Mouse (Mus musculus) embryonic facial prominence, embryonic 11.5 days (tissue): Measurements from ENCODE around the gene Dnajc6. TPM values are rescaled to one million over a fixed set of nuclear protein-coding genes. Genes with fewer than 3 reads are reported as not detected.

Source experiments
- ATAC-seq: fragments of 200-750 bp; cut with Nextera tagmentation; replicated peaks from 2 replicates; pipeline ENCODE4 v1.8.0; 2017; ENCODE audit warnings: low read depth; ENCODE audit not compliant: insufficient number of reproducible peaks, low FRiP score, low TSS enrichment
- DNase-seq: peaks from one replicate; pipeline ENCODE4 v3.0.0-alpha.2; 2015; ENCODE audit warnings: low spot score
- H3K27ac ChIP-seq: fragments of 300-500 bp; sonication (generic); replicated peaks from 2 replicates; pipeline ENCODE4 v1.5.1; 2014; ENCODE audit warnings: mild to moderate bottlenecking, low read depth, low read length, control low read depth
- H3K27me3 ChIP-seq: fragments of 300-500 bp; sonication (generic); 2 replicates; pipeline ENCODE4 v1.6.1; 2014; ENCODE audit warnings: mild to moderate bottlenecking, low read length, moderate library complexity, mixed read lengths; ENCODE audit not compliant: control insufficient read depth, insufficient read depth
- H3K36me3 ChIP-seq: fragments of 300-500 bp; sonication (generic); replicated peaks from 2 replicates; pipeline ENCODE4 v1.6.1; 2014; ENCODE audit warnings: low read depth, mild to moderate bottlenecking, low read length, moderate library complexity, mixed read lengths; ENCODE audit not compliant: control insufficient read depth, insufficient read depth
- H3K4me1 ChIP-seq: fragments of 300-500 bp; sonication (generic); 2 replicates; pipeline ENCODE4 v1.6.1; 2014; ENCODE audit warnings: low read length, mixed read lengths; ENCODE audit not compliant: control insufficient read depth, insufficient read depth
- H3K4me2 ChIP-seq: fragments of 300-500 bp; sonication (generic); 2 replicates; pipeline ENCODE4 v1.6.1; 2014; ENCODE audit warnings: low read depth, mild to moderate bottlenecking, control low read depth, low read length, moderate library complexity
- H3K4me3 ChIP-seq: fragments of 300-500 bp; sonication (generic); 2 replicates; pipeline ENCODE4 v1.5.1; 2014; ENCODE audit warnings: low read depth, low read length, control low read depth
- H3K9ac ChIP-seq: fragments of 300-500 bp; sonication (generic); replicated peaks from 2 replicates; pipeline ENCODE4 v1.6.1; 2014; ENCODE audit warnings: mild to moderate bottlenecking, control low read depth, low read length
- H3K9me3 ChIP-seq: fragments of 300-500 bp; sonication (generic); replicated peaks from 2 replicates; pipeline ENCODE4 v1.6.1; 2016; ENCODE audit warnings: mild to moderate bottlenecking, low read length, inconsistent platforms, mixed read lengths; ENCODE audit not compliant: control insufficient read depth
- WGBS: fragments of 180-500 bp; shearing (Covaris S2); extraction: QIAGEN DNeasy Blood & Tissue Kit; methylation state at CpG from one replicate; pipeline ENCODE4 v1.1.7; 2014; 5-methylcytosine and 5-hydroxymethylcytosine counted together
- polyA plus RNA-seq: library from polyadenylated mRNA; unstranded; fragments of >200 nt; fragmentation: Nextera tagmentation; extraction: Ambion mirVana; gene quantifications from 2 replicates; pipeline ENCODE4 v1.2.1, GENCODE M21; 2014

Dnajc6 gene
- polyA plus RNA-seq, 1 experiment from 2014 or later, result 1.9 TPM

DNA sequence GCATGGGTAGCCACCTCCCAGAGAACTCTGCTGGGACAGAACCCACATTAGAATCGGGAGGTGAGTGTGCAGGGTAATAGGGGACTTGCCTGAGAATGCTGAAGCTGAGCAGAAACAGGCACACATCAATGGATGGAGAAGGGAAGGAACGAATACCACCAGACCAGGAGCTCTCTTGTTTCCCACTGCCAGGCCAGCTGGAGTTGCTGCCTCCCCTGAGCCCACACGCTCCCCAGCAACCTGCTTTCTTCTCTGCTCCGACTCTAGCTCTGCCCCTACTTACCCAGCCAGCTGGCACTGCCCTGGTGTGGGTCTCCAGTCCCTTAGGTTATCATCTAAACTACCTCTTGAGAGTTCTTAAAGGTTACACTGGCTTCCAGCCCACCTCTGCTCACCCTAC lies 63.7 kb downstream of the Dnajc6 start:
- WGBS, result 63% methylated on average over 4 of the region's 4 CpGs
- H3K4me2 ChIP-seq, result no peak overlapping the region
- no peak overlapping the region for H3K9ac ChIP-seq
- H3K27ac ChIP-seq, result no peak overlapping the region
- no peaks in the 10 kb centered on the region for H3K9me3 ChIP-seq
- no peak for DNase-seq
- no peaks in the 10 kb centered on the region for H3K27me3 ChIP-seq
- no peaks in the 10 kb centered on the region for H3K36me3 ChIP-seq
- no peak for ATAC-seq
- no peak overlapping the region for H3K4me3 ChIP-seq
- H3K4me1 ChIP-seq, result no peaks in the 10 kb centered on the region

DNA sequence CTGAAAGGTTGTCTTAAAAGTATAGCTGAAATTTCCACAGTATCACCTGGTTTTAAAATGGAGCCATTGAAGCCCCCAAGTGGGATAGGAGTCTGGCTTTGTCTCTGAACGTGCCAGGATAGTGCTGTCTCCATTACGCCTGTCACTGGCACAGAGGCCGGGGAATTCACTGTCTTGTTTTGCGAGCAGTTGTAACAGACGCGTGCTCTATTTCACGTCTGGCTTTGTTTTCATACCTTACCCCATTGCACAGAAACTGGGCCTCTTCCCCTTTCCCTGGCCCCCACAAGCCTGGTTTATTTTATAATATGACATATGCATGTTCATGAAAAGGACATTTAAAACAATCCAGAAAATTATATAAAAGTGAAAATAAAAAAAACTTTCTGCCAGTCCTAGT lies 66.4 kb downstream of the Dnajc6 start:
- no peak for ATAC-seq

DNA sequence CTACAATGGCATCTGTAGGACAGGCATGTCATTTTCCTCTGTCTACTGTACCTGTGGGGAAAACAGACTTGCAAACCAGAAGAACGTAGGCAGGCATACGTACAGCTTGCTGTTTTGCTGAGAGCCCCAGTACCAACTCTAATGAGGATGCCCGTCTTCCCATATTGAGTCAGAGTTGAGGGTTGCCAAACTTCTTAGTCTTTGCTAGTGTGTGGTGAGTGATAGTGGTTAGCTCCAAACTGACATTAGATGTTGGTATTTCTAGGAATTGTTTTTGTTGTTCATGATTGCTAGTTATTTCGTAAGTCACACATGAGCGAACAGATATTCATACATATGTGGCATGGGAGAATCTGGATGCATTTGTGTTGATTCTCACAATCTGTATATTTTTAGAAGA lies 67.2 kb downstream of the Dnajc6 start:
- WGBS, result 92% methylated on average over 5 of the region's 5 CpGs
- no peak overlapping the region for H3K4me3 ChIP-seq
- H3K27me3 ChIP-seq, result no peaks in the 10 kb centered on the region
- no peak overlapping the region for H3K4me2 ChIP-seq
- no peak overlapping the region for H3K9ac ChIP-seq
- H3K4me1 ChIP-seq, result no peaks in the 10 kb centered on the region
- H3K9me3 ChIP-seq, result no peaks in the 10 kb centered on the region
- H3K36me3 ChIP-seq, result no peaks in the 10 kb centered on the region
- no peak overlapping the region for H3K27ac ChIP-seq
- ATAC-seq, result no peak
- DNase-seq, result no peak

More for the DNA sequence above, 66.4 kb downstream of the Dnajc6 start:
- Histone ChIP-seq H3K4me1 (no peaks in the 10 kb centered on the region), H3K9me3 (no peaks in the 10 kb centered on the region), H3K4me3 (no peak overlapping the region), H3K4me2 (no peak overlapping the region), H3K27me3 (no peaks in the 10 kb centered on the region), H3K36me3 (no peaks in the 10 kb centered on the region), H3K27ac (no peak overlapping the region), H3K9ac (no peak overlapping the region)
- 87% methylated on average over 7 of the region's 7 CpGs for WGBS
- DNase-seq, result no peak

DNA sequence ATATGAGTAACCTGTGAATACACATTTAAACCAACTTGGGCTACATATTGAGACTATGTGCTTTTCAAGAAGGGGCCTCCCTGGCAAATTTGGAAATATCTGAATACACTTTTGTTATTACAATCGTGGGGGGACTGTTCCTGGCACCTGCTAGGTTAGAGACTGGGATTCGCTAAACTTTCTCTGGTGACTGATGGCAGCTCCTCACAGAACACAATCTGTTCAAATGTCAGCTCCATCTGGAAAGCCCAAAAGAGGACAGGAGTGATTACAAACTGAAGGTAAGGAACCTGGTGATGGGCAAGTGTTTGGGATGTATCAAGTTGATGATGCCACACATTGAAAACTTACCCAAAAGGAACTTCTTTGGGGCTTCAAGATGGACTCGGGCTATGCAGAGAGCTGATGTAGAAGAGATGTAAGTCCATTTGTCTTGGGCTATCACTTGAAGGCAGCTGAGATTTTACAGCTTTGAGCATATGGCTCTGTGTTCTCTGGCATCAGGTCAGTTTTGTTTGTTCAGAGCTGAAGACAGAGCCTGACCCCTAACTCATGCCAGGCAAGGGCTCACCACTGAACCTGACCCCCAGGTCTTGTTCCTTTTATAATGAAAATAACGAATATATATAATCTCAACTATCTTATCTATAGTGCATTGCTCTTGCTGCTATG lies 68.4 kb downstream of the Dnajc6 start:
- Histone ChIP-seq H3K36me3 (no peaks in the 10 kb centered on the region), H3K27me3 (no peaks in the 10 kb centered on the region), H3K9me3 (no peaks in the 10 kb centered on the region), H3K4me1 (no peaks in the 10 kb centered on the region), H3K9ac (no peak overlapping the region), H3K27ac (no peak overlapping the region), H3K4me2 (no peak overlapping the region), H3K4me3 (no peak overlapping the region)
- DNase-seq, result no peak
- WGBS, result 84% methylated on average over 4 of the region's 4 CpGs
- ATAC-seq, result no peak

DNA sequence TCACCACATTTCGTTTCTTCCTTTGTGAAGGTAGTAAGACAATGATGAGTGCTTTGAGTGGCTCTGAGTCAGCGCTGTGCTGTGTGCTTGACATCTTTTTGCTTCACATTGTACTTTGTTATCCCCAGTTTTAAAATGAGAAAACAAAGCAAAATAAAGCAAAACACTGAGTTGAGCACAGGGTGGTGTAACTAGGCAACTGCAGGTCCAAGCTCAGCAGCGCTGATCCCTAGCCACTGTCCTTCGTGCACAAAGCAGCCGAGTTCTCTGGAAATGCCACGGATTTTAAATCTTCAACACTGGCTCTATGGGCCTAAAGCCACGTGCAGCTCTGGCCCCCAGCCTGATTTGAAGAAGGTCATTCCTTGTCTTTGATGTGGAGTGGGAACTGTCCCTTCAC lies 72.6 kb downstream of the Dnajc6 start:
- Histone ChIP-seq H3K27ac (no peak overlapping the region), H3K4me2 (no peak overlapping the region), H3K36me3 (no peaks in the 10 kb centered on the region), H3K4me3 (no peak overlapping the region), H3K27me3 (no peaks in the 10 kb centered on the region), H3K4me1 (no peaks in the 10 kb centered on the region), H3K9ac (no peak overlapping the region), H3K9me3 (no peaks in the 10 kb centered on the region)
- 69% methylated on average over 7 of the region's 7 CpGs for WGBS
- DNase-seq, result no peak
- no peak for ATAC-seq

DNA sequence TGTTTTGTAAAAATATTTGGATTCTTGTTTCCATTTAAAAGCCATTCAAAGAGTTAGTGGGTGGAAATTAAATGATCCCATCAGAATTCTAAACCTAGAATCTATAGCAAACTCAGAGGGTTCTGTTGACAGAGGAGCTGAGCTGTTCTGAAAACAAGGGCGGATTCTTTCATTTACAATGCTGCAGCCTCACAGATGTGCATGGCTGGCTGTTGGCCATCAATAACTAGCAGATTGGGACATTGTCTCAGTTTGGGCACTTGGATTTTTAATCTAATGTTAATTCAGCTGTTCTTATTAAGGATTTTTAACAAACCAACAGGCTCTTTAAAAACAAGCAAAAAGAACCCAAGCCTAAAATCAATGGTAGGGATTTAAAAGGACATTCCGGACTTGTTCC lies 75.7 kb downstream of the Dnajc6 start:
- WGBS, result 66% methylated on average over 2 of the region's 2 CpGs
- Histone ChIP-seq H3K9me3 (no peaks in the 10 kb centered on the region), H3K27ac (no peak overlapping the region), H3K4me1 (no peaks in the 10 kb centered on the region), H3K27me3 (no peaks in the 10 kb centered on the region), H3K9ac (no peak overlapping the region), H3K4me2 (no peak overlapping the region), H3K36me3 (no peaks in the 10 kb centered on the region), H3K4me3 (no peak overlapping the region)
- DNase-seq (no peak), ATAC-seq (no peak)

DNA sequence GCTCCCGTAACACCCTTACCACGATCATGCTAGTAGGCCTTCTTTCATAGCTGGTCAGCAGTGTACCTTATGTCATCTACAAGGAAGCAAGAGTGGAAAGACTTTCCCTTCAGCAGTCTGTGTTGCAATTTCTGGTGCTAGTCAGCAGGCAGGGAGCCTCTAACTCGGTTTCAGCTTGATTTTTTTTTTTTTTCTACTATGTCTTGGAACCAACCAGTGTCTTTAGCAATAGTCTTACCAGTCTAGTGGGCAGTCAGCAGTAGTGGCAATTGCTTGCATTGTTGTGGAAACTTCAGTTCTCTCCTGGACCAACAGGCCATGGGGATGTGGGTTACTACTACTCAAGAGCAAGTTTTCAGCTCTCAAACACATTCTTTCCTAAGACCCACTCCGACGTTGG lies 78.9 kb downstream of the Dnajc6 start:
- Histone ChIP-seq H3K4me1 (no peaks in the 10 kb centered on the region), H3K4me2 (no peak overlapping the region), H3K4me3 (no peak overlapping the region), H3K27me3 (no peaks in the 10 kb centered on the region), H3K36me3 (no peaks in the 10 kb centered on the region), H3K27ac (no peak overlapping the region), H3K9me3 (no peaks in the 10 kb centered on the region), H3K9ac (no peak overlapping the region)
- 87% methylated on average over 5 of the region's 5 CpGs for WGBS
- DNase-seq, result no peak
- no peak for ATAC-seq

DNA sequence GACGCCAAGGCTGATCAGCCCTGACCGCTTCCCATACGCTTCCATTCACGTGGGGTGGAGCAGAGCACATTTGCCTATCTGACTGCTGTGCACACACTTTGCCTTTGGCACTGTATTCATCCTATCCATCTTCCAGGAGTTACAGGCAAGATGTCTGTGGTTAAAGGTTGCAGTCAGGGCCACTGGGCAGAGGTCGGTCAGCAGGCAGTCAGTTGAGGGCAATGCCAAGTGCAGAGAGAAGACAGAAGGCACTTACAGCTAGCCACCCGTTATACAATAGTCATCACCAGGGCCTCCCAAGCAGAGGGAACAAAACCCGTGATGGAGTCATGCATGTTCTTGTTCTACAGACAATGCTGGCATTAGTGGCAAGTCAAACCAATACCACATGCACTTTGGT lies 82.3 kb downstream of the Dnajc6 start:
- 83% methylated on average over 7 of the region's 7 CpGs for WGBS
- ATAC-seq (no peak), DNase-seq (no peak)
- Histone ChIP-seq H3K4me2 (no peak overlapping the region), H3K27ac (no peak overlapping the region), H3K4me1 (no peaks in the 10 kb centered on the region), H3K9ac (no peak overlapping the region), H3K27me3 (no peaks in the 10 kb centered on the region), H3K36me3 (no peaks in the 10 kb centered on the region), H3K4me3 (no peak overlapping the region), H3K9me3 (no peaks in the 10 kb centered on the region)
